Mouse (Mus musculus): ENCODE results near the gene Usp12.

- no peak for TF ChIP-seq CTCF (IDR thresholded peaks at IDR 0.05; ENCODE audit: low read depth)
- TF ChIP-seq EP300 (optimal IDR thresholded peaks at IDR 0.05) = no peak
Measured at GRCm38 (mm10) chr5:146781663-146782062, 13.1 kb downstream of the Usp12 start.

Measured in stomach, postnatal 0 days (tissue).